Mouse (Mus musculus): ENCODE data around the gene Cbfa2t2. TPM values are rescaled to one million over a fixed set of nuclear protein-coding genes. Genes with fewer than 3 reads are reported as not detected.

Cbfa2t2 gene
- polyA plus RNA-seq, 1 experiment = 7.5 TPM

- Histone ChIP-seq H3ac (ENCODE audit: control insufficient read depth, insufficient read length) (no peak overlapping the region), H3K27me3 (ENCODE audit: control insufficient read depth, insufficient read depth, insufficient read length) (no peaks in the 10 kb centered on the region), H3K4me2 (ENCODE audit: low read depth) (no peak overlapping the region), H3K79me2 (ENCODE audit: control insufficient read depth, insufficient read depth) (peaks cover 15% of the 10 kb centered on the region), H3K4me3 (no peak overlapping the region), H3K36me3 (ENCODE audit: control insufficient read depth, insufficient read depth) (peaks cover 5% of the 10 kb centered on the region)
- no peak for TF ChIP-seq MYOD1 (IDR thresholded peaks at IDR 0.05; ENCODE audit: control insufficient read depth in 1 of 3, insufficient read length in 2 of 3, low read depth in 2 of 3)
- no peak for TF ChIP-seq MYOG (IDR thresholded peaks at IDR 0.05; ENCODE audit: control insufficient read depth in 1 of 3, insufficient read depth in 1 of 3, insufficient read length in 2 of 3, low read depth in 2 of 3)
- TF ChIP-seq CEBPB (IDR thresholded peaks at IDR 0.05; ENCODE audit: insufficient read depth, poor library complexity, severe bottlenecking) = no peak
- TF ChIP-seq TCF12 (IDR thresholded peaks at IDR 0.05; ENCODE audit: insufficient read depth, poor library complexity, severe bottlenecking) = no peak
- no peak for TF ChIP-seq TCF3 (IDR thresholded peaks at IDR 0.05; ENCODE audit: insufficient read length, low read depth)
- TF ChIP-seq MAX (IDR thresholded peaks at IDR 0.05; ENCODE audit: low read depth) = no peak
- no peak for TF ChIP-seq POLR2A (IDR thresholded peaks at IDR 0.05; ENCODE audit: insufficient read length, low read depth)
- TF ChIP-seq SRF (IDR thresholded peaks at IDR 0.05; ENCODE audit: control insufficient read depth, insufficient read length, low read depth) = no peak
- TF ChIP-seq POLR2AphosphoS2 (IDR thresholded peaks at IDR 0.05; ENCODE audit: insufficient read length, low read depth) = no peak
- no peak for TF ChIP-seq E2F4 (IDR thresholded peaks at IDR 0.05; ENCODE audit: insufficient read depth)
These were observed 127.4 kb downstream of the Cbfa2t2 start for GRCm38 (mm10) chr2:154563612-154564170.

- Histone ChIP-seq H3K36me3 (ENCODE audit: control insufficient read depth, insufficient read depth) (peaks cover 5% of the 10 kb centered on the region), H3K4me2 (ENCODE audit: low read depth) (peak overlapping the region; percentile 27), H3ac (ENCODE audit: control insufficient read depth, insufficient read length) (no peak overlapping the region), H3K4me3 (no peak overlapping the region), H3K79me2 (ENCODE audit: control insufficient read depth, insufficient read depth) (peaks cover 15% of the 10 kb centered on the region), H3K27me3 (ENCODE audit: control insufficient read depth, insufficient read depth, insufficient read length) (no peaks in the 10 kb centered on the region)
- TF ChIP-seq MYOG (IDR thresholded peaks at IDR 0.05; ENCODE audit: control insufficient read depth in 1 of 3, insufficient read depth in 1 of 3, insufficient read length in 2 of 3, low read depth in 2 of 3) (peak; percentile 81 to 99 (median 84)), SRF (IDR thresholded peaks at IDR 0.05; ENCODE audit: control insufficient read depth, insufficient read length, low read depth) (no peak), MYOD1 (IDR thresholded peaks at IDR 0.05; ENCODE audit: control insufficient read depth in 1 of 3, insufficient read length in 2 of 3, low read depth in 2 of 3) (peak in 2 of 3 experiments; percentile 93 to 99), TCF12 (IDR thresholded peaks at IDR 0.05; ENCODE audit: insufficient read depth, poor library complexity, severe bottlenecking) (peak; percentile 91), TCF3 (IDR thresholded peaks at IDR 0.05; ENCODE audit: insufficient read length, low read depth) (peak; percentile 80)
These were observed 129.3 kb downstream of the Cbfa2t2 start for GRCm38 (mm10) chr2:154565562-154565961.

GRCm38 (mm10) chr2:154566641-154567040 lies 130.4 kb downstream of the Cbfa2t2 start:
- peak overlapping the region; percentile 12 for H3K4me2 ChIP-seq (ENCODE audit: low read depth)
- peaks cover 15% of the 10 kb centered on the region for H3K79me2 ChIP-seq (ENCODE audit: control insufficient read depth, insufficient read depth)
- TF ChIP-seq E2F4 (IDR thresholded peaks at IDR 0.05; ENCODE audit: insufficient read depth) = no peak
- no peak for TF ChIP-seq TCF3 (IDR thresholded peaks at IDR 0.05; ENCODE audit: insufficient read length, low read depth)
- no peak for TF ChIP-seq SRF (IDR thresholded peaks at IDR 0.05; ENCODE audit: control insufficient read depth, insufficient read length, low read depth)
- TF ChIP-seq MYOG (IDR thresholded peaks at IDR 0.05; ENCODE audit: control insufficient read depth in 1 of 3, insufficient read depth in 1 of 3, insufficient read length in 2 of 3, low read depth in 2 of 3) = no peak
- TF ChIP-seq MAX (IDR thresholded peaks at IDR 0.05; ENCODE audit: low read depth) = no peak
- TF ChIP-seq REST (IDR thresholded peaks at IDR 0.05; ENCODE audit: insufficient read depth, insufficient read length) = no peak
- TF ChIP-seq TCF12 (IDR thresholded peaks at IDR 0.05; ENCODE audit: insufficient read depth, poor library complexity, severe bottlenecking) = no peak
- no peak for TF ChIP-seq MYOD1 (IDR thresholded peaks at IDR 0.05; ENCODE audit: control insufficient read depth in 1 of 3, insufficient read length in 2 of 3, low read depth in 2 of 3)
- TF ChIP-seq POLR2A (IDR thresholded peaks at IDR 0.05; ENCODE audit: insufficient read length, low read depth) = no peak
- no peak for TF ChIP-seq CEBPB (IDR thresholded peaks at IDR 0.05; ENCODE audit: insufficient read depth, poor library complexity, severe bottlenecking)
- TF ChIP-seq USF1 (IDR thresholded peaks at IDR 0.05; ENCODE audit: low read depth) = no peak
- no peak for TF ChIP-seq POLR2AphosphoS2 (IDR thresholded peaks at IDR 0.05; ENCODE audit: insufficient read length, low read depth)
- no peak overlapping the region for H3K4me3 ChIP-seq
- no peaks in the 10 kb centered on the region for H3K27me3 ChIP-seq (ENCODE audit: control insufficient read depth, insufficient read depth, insufficient read length)
- H3K36me3 ChIP-seq (ENCODE audit: control insufficient read depth, insufficient read depth) = peaks cover 5% of the 10 kb centered on the region
- H3ac ChIP-seq (ENCODE audit: control insufficient read depth, insufficient read length) = no peak overlapping the region

GRCm38 (mm10) chr2:154567766-154568165 lies 131.5 kb downstream of the Cbfa2t2 start:
- Histone ChIP-seq H3K4me2 (ENCODE audit: low read depth) (peak overlapping the region; percentile 84), H3K36me3 (ENCODE audit: control insufficient read depth, insufficient read depth) (peaks cover 5% of the 10 kb centered on the region), H3ac (ENCODE audit: control insufficient read depth, insufficient read length) (no peak overlapping the region), H3K4me3 (peak overlapping the region; percentile 49), H3K79me2 (ENCODE audit: control insufficient read depth, insufficient read depth) (peaks cover 15% of the 10 kb centered on the region), H3K27me3 (ENCODE audit: control insufficient read depth, insufficient read depth, insufficient read length) (no peaks in the 10 kb centered on the region)
- TF ChIP-seq TCF3 (IDR thresholded peaks at IDR 0.05; ENCODE audit: insufficient read length, low read depth) = no peak
- TF ChIP-seq USF1 (IDR thresholded peaks at IDR 0.05; ENCODE audit: low read depth) = no peak
- no peak for TF ChIP-seq MAX (IDR thresholded peaks at IDR 0.05; ENCODE audit: low read depth)
- TF ChIP-seq TCF12 (IDR thresholded peaks at IDR 0.05; ENCODE audit: insufficient read depth, poor library complexity, severe bottlenecking) = no peak
- no peak for TF ChIP-seq CEBPB (IDR thresholded peaks at IDR 0.05; ENCODE audit: insufficient read depth, poor library complexity, severe bottlenecking)
- no peak for TF ChIP-seq E2F4 (IDR thresholded peaks at IDR 0.05; ENCODE audit: insufficient read depth)
- no peak for TF ChIP-seq REST (IDR thresholded peaks at IDR 0.05; ENCODE audit: insufficient read depth, insufficient read length)
- TF ChIP-seq POLR2A (IDR thresholded peaks at IDR 0.05; ENCODE audit: insufficient read length, low read depth) = no peak
- no peak for TF ChIP-seq POLR2AphosphoS2 (IDR thresholded peaks at IDR 0.05; ENCODE audit: insufficient read length, low read depth)
- no peak for TF ChIP-seq MYOD1 (IDR thresholded peaks at IDR 0.05; ENCODE audit: control insufficient read depth in 1 of 3, insufficient read length in 2 of 3, low read depth in 2 of 3)

All from myocyte (in vitro differentiated cells).